Mouse (Mus musculus) cerebellum, adult 2 months (tissue): ENCODE measurements at regions not wholly inside any gene's neighbourhood (a gene's known extent, or its start where the extent isn't known, plus 50 kb on each side); places are given as distances from the start of the nearest gene placed in this dataset.

ENCODE experiments used
- DNase-seq, 2 experiments: peaks; one replicate each; pipeline ENCODE4 v3.0.0; 2021
- H3K27ac ChIP-seq: fragments of 200-500 bp; 2 replicates; pipeline ENCODE4 v1.5.1; 2012; ENCODE audit warnings: low read length, control low read depth, inconsistent platforms; ENCODE audit not compliant: insufficient read depth
- H3K27me3 ChIP-seq: fragments of 200-500 bp; 2 replicates; pipeline ENCODE4 v1.6.1; 2012; ENCODE audit warnings: inconsistent platforms, mild to moderate bottlenecking, low read length, moderate library complexity; ENCODE audit not compliant: control insufficient read depth, insufficient read depth
- H3K4me1 ChIP-seq: fragments of 200-500 bp; 2 replicates; pipeline ENCODE4 v1.6.1; 2011; ENCODE audit warnings: low read length; ENCODE audit not compliant: control insufficient read depth, insufficient read depth
- H3K4me3 ChIP-seq: fragments of 200-500 bp; replicated peaks from 2 replicates; pipeline ENCODE3; 2011; ENCODE audit warnings: mild to moderate bottlenecking, low read depth, low read length, control low read depth; ENCODE audit not compliant: insufficient read depth
- CTCF ChIP-seq: fragments of 200-500 bp; IDR thresholded peaks from 2 replicates; pipeline ENCODE4 v1.5.1; 2011; ENCODE audit warnings: low read depth, mild to moderate bottlenecking, control low read depth, low read length, moderate library complexity, borderline replicate concordance; ENCODE audit not compliant: insufficient read depth
- POLR2A ChIP-seq: fragments of 200-500 bp; IDR thresholded peaks from 2 replicates; pipeline ENCODE4 v1.6.1; 2011; ENCODE audit warnings: low read length, control low read depth, borderline replicate concordance; ENCODE audit not compliant: insufficient read depth
- WGBS: fragments of 180-500 bp; shearing (Covaris S2); methylation state at CpG from one replicate; pipeline ENCODE4 v1.1.7; 2018; 5-methylcytosine and 5-hydroxymethylcytosine counted together

- DNase-seq, result peak; percentile 69 to 70
Measured at GRCm38 (mm10) chr9:47307752-47308500, 222.0 kb upstream of the Cadm1 start.

GRCm38 (mm10) chr9:47313433-47313832 lies 216.5 kb upstream of the Cadm1 start:
- Histone ChIP-seq H3K27ac (no peak overlapping the region), H3K27me3 (no peaks in the 10 kb centered on the region), H3K4me1 (peaks cover 6% of the 10 kb centered on the region; the same call in 1 of the 2 replicates), H3K4me3 (no peak overlapping the region)
- 66% methylated on average over 4 of the region's 4 CpGs for WGBS
- no peak for DNase-seq
- no peak for TF ChIP-seq POLR2A
- TF ChIP-seq CTCF, result no peak

More at GRCm38 (mm10) chr9:47307752-47308500, 222.0 kb upstream of the Cadm1 start:
- no peak for TF ChIP-seq CTCF
- no peak for TF ChIP-seq POLR2A
- Histone ChIP-seq H3K27me3 (no peaks in the 10 kb centered on the region), H3K4me3 (no peak overlapping the region), H3K27ac (peak overlapping the region; percentile 63), H3K4me1 (peaks cover 24% of the 10 kb centered on the region)
- WGBS, result 19% methylated on average over 17 of the region's 17 CpGs

GRCm38 (mm10) chr9:47314236-47314635 lies 215.7 kb upstream of the Cadm1 start:
- WGBS, result 97% methylated on average over 1 of the region's 1 CpGs
- H3K27me3 ChIP-seq, result no peaks in the 10 kb centered on the region
- DNase-seq, result no peak
- no peak overlapping the region for H3K4me3 ChIP-seq
- no peak overlapping the region for H3K27ac ChIP-seq
- H3K4me1 ChIP-seq, result no peaks in the 10 kb centered on the region
- no peak for TF ChIP-seq POLR2A
- TF ChIP-seq CTCF, result no peak

GRCm38 (mm10) chr9:47320345-47320744 lies 209.6 kb upstream of the Cadm1 start:
- H3K27me3 ChIP-seq, result no peaks in the 10 kb centered on the region
- H3K4me1 ChIP-seq, result peaks cover 8% of the 10 kb centered on the region; the same call in 1 of the 2 replicates
- no peak for DNase-seq
- H3K27ac ChIP-seq, result no peak overlapping the region
- 98% methylated on average over 1 of the region's 1 CpGs for WGBS
- no peak overlapping the region for H3K4me3 ChIP-seq
- no peak for TF ChIP-seq POLR2A
- TF ChIP-seq CTCF, result no peak

- Histone ChIP-seq H3K4me1 (peaks cover 8% of the 10 kb centered on the region; the same call in 1 of the 2 replicates), H3K27me3 (no peaks in the 10 kb centered on the region), H3K4me3 (no peak overlapping the region), H3K27ac (no peak overlapping the region)
- DNase-seq, result no peak
- 98% methylated on average over 10 of the region's 10 CpGs for WGBS
- TF ChIP-seq POLR2A, result no peak
- TF ChIP-seq CTCF, result no peak
Measured at GRCm38 (mm10) chr9:47321106-47321789, 208.7 kb upstream of the Cadm1 start.

- WGBS, result 35% methylated on average over 5 of the region's 5 CpGs
- H3K27ac ChIP-seq, result no peak overlapping the region
- H3K27me3 ChIP-seq, result no peaks in the 10 kb centered on the region
- no peak overlapping the region for H3K4me3 ChIP-seq
- no peak for TF ChIP-seq CTCF
- no peak for TF ChIP-seq POLR2A
- peaks cover 8% of the 10 kb centered on the region; the same call in 1 of the 2 replicates for H3K4me1 ChIP-seq
- peak in 1 of 2 experiments; percentile 26 for DNase-seq
Measured at GRCm38 (mm10) chr9:47322293-47322692, 207.7 kb upstream of the Cadm1 start.

- TF ChIP-seq CTCF (no peak), POLR2A (no peak)
- H3K27me3 ChIP-seq, result no peaks in the 10 kb centered on the region
- no peak overlapping the region for H3K27ac ChIP-seq
- H3K4me3 ChIP-seq, result no peak overlapping the region
- peaks cover 8% of the 10 kb centered on the region; the same call in 1 of the 2 replicates for H3K4me1 ChIP-seq
- DNase-seq, result no peak
- WGBS, result 84% methylated on average over 5 of the region's 5 CpGs
Measured at GRCm38 (mm10) chr9:47323051-47323450, 206.9 kb upstream of the Cadm1 start.
